Mouse (Mus musculus): ENCODE measurements around the gene Gm10358.
"Not testable (repeated sequence)": the region's sequence is repeated elsewhere in the genome, so short reads cannot be mapped to it uniquely, and the experiment has no call there.

Gm10358 gene

DNA sequence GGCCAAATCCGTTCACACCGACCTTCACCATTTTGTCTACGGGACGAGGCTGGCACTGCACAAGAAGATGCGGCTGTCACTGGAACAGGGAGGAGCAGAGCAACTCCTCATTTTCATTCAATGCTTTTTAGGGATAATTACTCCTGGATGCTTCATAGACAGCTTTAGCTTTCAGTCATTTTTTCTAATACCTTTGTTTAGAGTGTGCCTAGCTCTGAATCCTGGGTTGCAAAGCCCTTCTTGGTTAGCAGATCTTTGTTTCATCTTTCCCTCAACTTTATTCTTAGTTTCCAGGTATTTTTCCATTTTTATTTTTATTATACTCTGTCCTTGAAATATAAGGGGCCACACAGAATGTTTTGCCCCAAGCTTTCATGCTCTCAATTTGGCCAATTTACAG, at the start of gene Gm10358:
Gm10358 (minus strand) TSS at position 101 of the 400 bp plus-strand sequence.
- no peak for DNase-seq (ENCODE audit: low read depth, low spot score)

GRCm38 (mm10) chr8:75448394-75448793, 42.0 kb upstream of the Gm10358 start, which contains the start of gene Iqcm:
Gene Iqcm, plus strand, starts transcription at chr8:75448694.
- DNase-seq (ENCODE audit: low read depth, low spot score): no peak

DNA sequence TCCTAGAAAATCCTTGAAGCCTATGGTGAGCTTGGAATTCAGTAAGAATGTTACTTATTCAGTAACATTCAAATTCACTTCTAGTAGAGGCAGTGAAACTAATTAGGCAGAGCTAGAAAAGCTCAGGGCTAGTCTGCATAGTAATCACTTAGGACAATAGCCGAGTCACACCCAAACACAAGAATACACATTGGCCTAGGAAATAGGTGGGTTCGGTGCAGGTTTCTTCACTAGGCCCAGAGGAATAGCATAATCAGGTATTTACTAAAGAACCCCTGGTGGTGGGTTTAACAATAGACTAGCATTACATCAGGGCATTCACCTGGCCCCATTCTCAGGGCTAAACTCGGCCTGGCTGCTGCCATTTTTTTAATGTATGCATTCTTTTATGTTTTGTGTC, 9.3 kb upstream of the Gm10358 start:
- not testable (repeated sequence) for DNase-seq (ENCODE audit: low read depth, low spot score)

DNA sequence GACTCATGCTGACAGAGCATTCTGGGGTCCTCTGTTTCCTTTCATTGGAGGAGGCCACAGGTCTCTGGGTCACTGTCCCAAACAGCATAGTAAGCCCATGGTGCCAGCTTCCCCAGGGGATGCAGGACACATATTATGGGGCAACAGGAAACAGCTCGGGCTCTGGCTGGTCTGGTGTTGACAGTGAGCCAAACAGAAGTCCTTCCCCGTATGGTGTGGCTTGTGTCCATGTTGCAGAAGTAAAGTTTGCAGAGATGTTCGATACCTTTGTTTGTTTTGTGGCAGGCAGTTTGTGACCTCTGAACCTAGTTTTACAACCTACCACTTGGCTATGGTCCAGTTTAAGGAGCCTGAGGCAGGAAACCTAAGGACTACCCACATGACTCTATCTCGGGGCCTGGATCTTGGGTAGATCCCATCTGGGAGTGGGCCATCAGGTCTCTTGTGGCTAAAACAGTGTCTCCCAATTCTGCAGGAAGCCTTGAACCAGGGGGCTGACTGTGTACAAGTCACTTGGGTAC, 21.6 kb downstream of the Gm10358 start:
- no peak for DNase-seq (ENCODE audit: low read depth, low spot score)

DNA sequence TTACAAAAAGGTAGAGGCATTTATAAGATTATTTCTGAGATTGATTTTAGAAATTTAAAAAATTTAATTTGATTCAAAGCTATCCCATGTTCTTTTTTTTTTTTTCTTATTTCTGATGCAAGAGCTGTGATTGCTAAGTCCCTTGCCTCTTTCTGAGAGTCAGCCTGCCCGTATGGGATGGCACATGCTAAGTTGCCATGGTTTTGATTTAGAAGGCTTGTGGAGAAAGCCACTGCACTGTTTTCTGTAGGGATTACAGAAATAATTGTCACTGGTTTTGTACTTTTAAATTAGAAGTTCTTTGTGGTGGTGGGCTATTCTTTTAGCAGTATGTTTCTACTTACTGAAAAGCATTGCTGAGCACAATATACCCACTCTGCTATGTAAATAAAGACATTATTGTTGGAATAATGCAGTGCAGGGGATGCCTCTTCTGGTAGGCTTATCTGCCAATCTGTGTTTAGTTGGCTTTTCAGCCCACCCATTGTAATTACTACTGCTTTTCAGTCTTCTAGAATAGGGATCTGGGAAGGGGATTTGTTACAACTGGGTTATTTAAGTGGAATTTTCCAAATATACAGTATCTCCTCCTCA, 30.8 kb downstream of the Gm10358 start:
- no peak for DNase-seq (ENCODE audit: low read depth, low spot score)

DNA sequence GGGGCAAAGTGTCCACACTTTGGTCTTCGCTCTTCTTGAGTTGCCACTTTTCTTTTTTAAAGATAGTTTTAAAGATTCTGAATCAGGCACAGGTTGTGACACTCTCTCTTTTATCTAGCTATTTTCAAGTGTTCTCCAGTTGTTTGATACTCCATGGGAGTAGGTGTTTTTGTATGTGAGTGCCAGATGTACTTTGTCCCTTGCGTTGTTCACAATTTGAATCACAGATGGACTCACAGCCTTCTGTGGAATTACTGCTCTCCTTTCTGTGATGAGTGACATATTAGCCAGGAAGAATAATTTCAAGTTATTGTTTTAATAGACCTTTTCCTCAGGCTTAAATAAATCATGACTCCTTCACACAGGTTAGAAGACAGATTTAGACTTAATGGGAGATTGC, 34.4 kb downstream of the Gm10358 start:
- DNase-seq (ENCODE audit: low read depth, low spot score): no peak

Measured in brain, embryonic 18.5 days (tissue).